Mouse (Mus musculus): ENCODE data around the gene Qprt. TPM values are rescaled to one million over a fixed set of nuclear protein-coding genes. Genes with fewer than 3 reads are reported as not detected.
A peak's percentile ranks its signal among the peaks of the same experiment; 100 is the strongest.

The Qprt gene
- polyA plus RNA-seq, 1 experiment from 2014 or later, result 151 TPM

- Histone ChIP-seq H3K27me3 (ENCODE audit: insufficient read depth, low read length) (no peaks in the 10 kb centered on the region), H3K9ac (replicated peaks) (no peak overlapping the region), H3K36me3 (replicated peaks; ENCODE audit: insufficient read depth, low read length) (0 out of 2 replicates have a peak, but pooled peaks cover 3% of the 10 kb centered on the region), H3K4me1 (ENCODE audit: insufficient read depth) (peaks cover 11% of the 10 kb centered on the region), H3K4me3 (ENCODE audit: low read depth, low read length) (0 out of 2 replicates have a peak overlapping the region, but pooled peaks have one; percentile 13), H3K27ac (ENCODE audit: low read depth) (peak overlapping the region; percentile 13; the same call in 1 of the 2 replicates), H3K9me3 (ENCODE audit: low read length) (no peaks in the 10 kb centered on the region), H3K4me2 (ENCODE audit: low read depth, low read length) (peak overlapping the region; percentile 62)
- DNase-seq (peak; percentile 79), ATAC-seq (peak; percentile 81)
- WGBS (ENCODE audit: insufficient replicate concordance), result 17% methylated on average over 17 of the region's 17 CpGs
- TF ChIP-seq CTCF (IDR thresholded peaks at IDR 0.05; ENCODE audit: low read depth) (peak; percentile 95), EP300 (IDR thresholded peaks at IDR 0.05; ENCODE audit: low read depth) (no peak)
These were observed 17.3 kb downstream of the Qprt start for GRCm38 (mm10) chr7:127104560-127105332.

- no peak for DNase-seq
- peak; percentile 33; the same call in 1 of the 2 replicates for ATAC-seq
- peaks cover 11% of the 10 kb centered on the region for H3K4me1 ChIP-seq (ENCODE audit: insufficient read depth)
These were observed 18.1 kb downstream of the Qprt start for GRCm38 (mm10) chr7:127103960-127104359.

GRCm38 (mm10) chr7:127102148-127102547 lies 19.9 kb downstream of the Qprt start:
- Histone ChIP-seq H3K4me2 (ENCODE audit: low read depth, low read length) (no peak overlapping the region), H3K9me3 (ENCODE audit: low read length) (no peaks in the 10 kb centered on the region), H3K9ac (replicated peaks) (no peak overlapping the region), H3K4me3 (ENCODE audit: low read depth, low read length) (no peak overlapping the region), H3K4me1 (ENCODE audit: insufficient read depth) (peaks cover 11% of the 10 kb centered on the region), H3K36me3 (replicated peaks; ENCODE audit: insufficient read depth, low read length) (0 out of 2 replicates have a peak, but pooled peaks cover 3% of the 10 kb centered on the region), H3K27me3 (ENCODE audit: insufficient read depth, low read length) (no peaks in the 10 kb centered on the region), H3K27ac (ENCODE audit: low read depth) (no peak overlapping the region)
- TF ChIP-seq EP300 (IDR thresholded peaks at IDR 0.05; ENCODE audit: low read depth) (no peak), CTCF (IDR thresholded peaks at IDR 0.05; ENCODE audit: low read depth) (no peak)
- DNase-seq (no peak), ATAC-seq (no peak)
- WGBS (ENCODE audit: insufficient replicate concordance), result 66% methylated on average over 6 of the region's 6 CpGs

More at GRCm38 (mm10) chr7:127103960-127104359, 18.1 kb downstream of the Qprt start:
- Histone ChIP-seq H3K36me3 (replicated peaks; ENCODE audit: insufficient read depth, low read length) (0 out of 2 replicates have a peak, but pooled peaks cover 3% of the 10 kb centered on the region), H3K27ac (ENCODE audit: low read depth) (peak overlapping the region; percentile 13; the same call in 1 of the 2 replicates), H3K9ac (replicated peaks) (no peak overlapping the region), H3K4me2 (ENCODE audit: low read depth, low read length) (no peak overlapping the region), H3K27me3 (ENCODE audit: insufficient read depth, low read length) (no peaks in the 10 kb centered on the region), H3K4me3 (ENCODE audit: low read depth, low read length) (no peak overlapping the region), H3K9me3 (ENCODE audit: low read length) (no peaks in the 10 kb centered on the region)
- WGBS (ENCODE audit: insufficient replicate concordance), result 53% methylated on average over 6 of the region's 6 CpGs
- TF ChIP-seq EP300 (IDR thresholded peaks at IDR 0.05; ENCODE audit: low read depth), result no peak
- peak; percentile 59 for TF ChIP-seq CTCF (IDR thresholded peaks at IDR 0.05; ENCODE audit: low read depth)

GRCm38 (mm10) chr7:127101451-127102016 lies 20.5 kb downstream of the Qprt start:
- TF ChIP-seq CTCF (IDR thresholded peaks at IDR 0.05; ENCODE audit: low read depth) (peak; percentile 43), EP300 (IDR thresholded peaks at IDR 0.05; ENCODE audit: low read depth) (no peak)

GRCm38 (mm10) chr7:127099528-127099927 lies 22.5 kb downstream of the Qprt start:
- Histone ChIP-seq H3K27me3 (ENCODE audit: insufficient read depth, low read length) (no peaks in the 10 kb centered on the region), H3K4me2 (ENCODE audit: low read depth, low read length) (no peak overlapping the region), H3K4me3 (ENCODE audit: low read depth, low read length) (no peak overlapping the region), H3K9me3 (ENCODE audit: low read length) (no peaks in the 10 kb centered on the region), H3K4me1 (ENCODE audit: insufficient read depth) (peaks cover 6% of the 10 kb centered on the region), H3K36me3 (replicated peaks; ENCODE audit: insufficient read depth, low read length) (no peaks in the 10 kb centered on the region), H3K27ac (ENCODE audit: low read depth) (no peak overlapping the region), H3K9ac (replicated peaks) (no peak overlapping the region)
- TF ChIP-seq CTCF (IDR thresholded peaks at IDR 0.05; ENCODE audit: low read depth) (no peak), EP300 (IDR thresholded peaks at IDR 0.05; ENCODE audit: low read depth) (no peak)
- ATAC-seq (no peak), DNase-seq (no peak)
- 61% methylated on average over 4 of the region's 4 CpGs for WGBS (ENCODE audit: insufficient replicate concordance)

More at GRCm38 (mm10) chr7:127101451-127102016, 20.5 kb downstream of the Qprt start:
- Histone ChIP-seq H3K4me1 (ENCODE audit: insufficient read depth) (peaks cover 11% of the 10 kb centered on the region), H3K4me2 (ENCODE audit: low read depth, low read length) (no peak overlapping the region), H3K4me3 (ENCODE audit: low read depth, low read length) (no peak overlapping the region), H3K36me3 (replicated peaks; ENCODE audit: insufficient read depth, low read length) (no peaks in the 10 kb centered on the region), H3K27ac (ENCODE audit: low read depth) (no peak overlapping the region), H3K27me3 (ENCODE audit: insufficient read depth, low read length) (no peaks in the 10 kb centered on the region), H3K9ac (replicated peaks) (no peak overlapping the region), H3K9me3 (ENCODE audit: low read length) (no peaks in the 10 kb centered on the region)
- WGBS (ENCODE audit: insufficient replicate concordance), result 19% methylated on average over 2 of the region's 2 CpGs
- DNase-seq (no peak), ATAC-seq (no peak)

GRCm38 (mm10) chr7:127098950-127099349 lies 23.1 kb downstream of the Qprt start:
- Histone ChIP-seq H3K9ac (replicated peaks) (no peak overlapping the region), H3K27me3 (ENCODE audit: insufficient read depth, low read length) (no peaks in the 10 kb centered on the region), H3K9me3 (ENCODE audit: low read length) (no peaks in the 10 kb centered on the region), H3K4me1 (ENCODE audit: insufficient read depth) (peaks cover under 1% of the 10 kb centered on the region; the same call in 1 of the 2 replicates), H3K4me2 (ENCODE audit: low read depth, low read length) (no peak overlapping the region), H3K4me3 (ENCODE audit: low read depth, low read length) (no peak overlapping the region), H3K27ac (ENCODE audit: low read depth) (no peak overlapping the region), H3K36me3 (replicated peaks; ENCODE audit: insufficient read depth, low read length) (no peaks in the 10 kb centered on the region)
- TF ChIP-seq EP300 (IDR thresholded peaks at IDR 0.05; ENCODE audit: low read depth) (no peak), CTCF (IDR thresholded peaks at IDR 0.05; ENCODE audit: low read depth) (no peak)
- DNase-seq, result no peak
- 86% methylated on average over 4 of the region's 4 CpGs for WGBS (ENCODE audit: insufficient replicate concordance)
- no peak for ATAC-seq
